Mouse (Mus musculus): ENCODE measurements at regions not wholly inside any gene's neighbourhood (a gene's known extent, or its start where the extent isn't known, plus 50 kb on each side); places are given as distances from the start of the nearest gene placed in this dataset.

DNA sequence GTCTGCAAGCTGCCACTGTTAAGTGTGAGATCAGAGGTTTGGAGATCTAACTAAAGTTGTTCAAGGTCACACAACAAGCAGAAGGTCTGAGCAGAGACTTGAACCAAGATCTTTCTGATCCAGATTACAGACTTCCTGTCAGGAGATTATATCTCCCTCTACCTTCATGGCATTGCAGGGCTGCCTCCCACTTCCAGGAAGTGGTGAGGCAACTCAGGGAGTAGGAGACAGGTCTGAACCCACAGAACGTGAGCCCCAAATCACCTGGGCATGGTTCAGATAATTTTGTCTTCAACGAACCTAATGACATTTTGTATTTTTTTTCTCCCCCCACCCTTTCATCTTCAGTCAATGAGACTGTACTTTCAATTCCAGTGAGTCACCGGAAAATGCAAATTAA, 135.2 kb downstream of the Utp6 start:
- DNase-seq (ENCODE audit: extremely low spot score in 1 of 2, low spot score in 1 of 2): no peak

DNA sequence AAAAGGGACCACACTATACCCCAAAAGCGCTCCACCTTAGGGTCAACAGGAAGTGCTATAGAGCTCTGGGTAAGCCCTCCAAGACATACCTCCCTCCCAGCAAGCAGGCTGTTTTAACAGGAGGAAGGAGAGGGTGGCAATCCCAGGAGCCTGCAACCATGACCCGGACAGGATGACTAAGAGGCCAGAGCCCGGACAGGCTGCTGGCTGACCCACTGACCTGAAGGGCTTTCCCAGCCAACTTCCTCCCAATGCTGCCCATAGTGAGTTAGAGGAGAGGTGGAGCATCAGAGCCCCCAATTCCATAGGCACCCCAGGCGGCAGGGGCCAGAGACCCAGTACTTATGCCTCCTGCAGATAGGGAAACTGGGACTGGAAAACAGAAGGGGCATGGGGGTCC, 136.3 kb downstream of the Utp6 start:
- DNase-seq (ENCODE audit: extremely low spot score in 1 of 2, low spot score in 1 of 2): no peak

DNA sequence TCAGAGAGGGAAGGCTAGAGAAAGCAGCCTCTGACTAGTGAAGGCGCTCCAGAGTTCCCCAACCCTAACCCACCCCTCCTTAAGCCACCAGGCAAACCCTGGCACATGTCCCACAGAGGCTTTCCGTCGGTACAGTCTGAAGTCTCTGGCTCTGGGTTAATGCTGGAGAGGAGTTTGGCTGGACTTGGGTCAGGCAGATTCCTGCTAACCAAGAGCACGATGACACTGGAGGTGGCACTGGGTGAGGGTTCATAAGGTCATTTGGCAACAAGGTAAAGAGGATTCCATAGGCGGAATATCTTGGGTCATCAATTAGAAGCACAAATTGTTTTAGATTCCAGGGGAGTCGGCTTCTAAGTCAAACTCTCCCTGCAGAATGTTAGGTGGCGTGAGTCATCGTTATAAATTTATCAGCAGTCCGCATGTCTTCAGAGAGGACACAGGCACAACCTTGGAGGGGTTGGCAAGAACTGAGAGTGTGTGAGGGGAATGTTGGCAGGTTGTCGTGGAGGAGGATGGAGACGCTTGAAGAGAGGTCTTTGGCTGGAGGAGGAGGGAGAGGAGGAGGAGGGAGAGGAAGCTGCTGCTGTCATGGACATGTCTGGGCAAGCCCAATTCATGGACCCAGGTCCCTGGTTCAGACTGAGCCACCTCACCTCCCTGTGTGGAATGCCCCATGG, 138.4 kb downstream of the Utp6 start:
- DNase-seq (ENCODE audit: extremely low spot score in 1 of 2, low spot score in 1 of 2): no peak

DNA sequence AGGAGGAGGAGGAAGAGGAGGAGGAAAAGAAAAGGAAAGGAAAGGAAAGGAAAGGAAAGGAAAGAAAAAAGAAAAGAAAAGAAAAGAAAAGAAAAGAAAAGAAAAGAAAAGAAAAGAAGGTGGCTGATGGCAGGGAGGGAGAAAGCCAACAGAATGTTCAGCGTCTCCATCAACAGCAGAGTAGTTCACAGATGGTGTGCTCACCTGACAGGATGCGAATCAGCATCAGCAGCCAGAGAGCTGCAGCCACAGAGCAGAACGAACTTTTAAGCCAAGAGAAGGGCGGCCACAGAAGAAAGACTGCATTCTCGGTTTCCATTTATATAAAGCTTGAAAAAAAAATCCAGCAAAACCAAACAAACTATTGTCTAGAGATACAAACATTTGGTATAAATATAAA, 140.2 kb downstream of the Utp6 start:
- DNase-seq (ENCODE audit: extremely low spot score in 1 of 2, low spot score in 1 of 2): no peak

DNA sequence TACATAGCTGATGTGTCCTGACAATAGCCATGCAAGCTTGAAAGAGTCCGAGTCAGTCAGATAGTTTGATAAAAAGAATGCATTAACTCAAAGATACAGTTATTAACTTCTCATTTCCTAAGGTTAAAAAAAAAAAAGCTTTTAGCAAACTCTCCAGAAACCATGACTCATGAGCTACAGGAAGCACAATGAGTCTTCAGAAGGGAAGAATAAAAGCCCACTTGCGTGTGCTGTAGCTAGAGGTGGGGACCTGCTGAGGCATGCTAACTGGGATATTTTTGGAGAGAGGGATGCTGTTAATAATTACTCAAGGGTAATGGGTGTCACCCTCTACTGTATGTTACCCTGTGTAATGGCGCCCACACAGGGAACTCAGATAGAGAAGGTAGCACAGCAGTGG, 147.0 kb downstream of the Utp6 start:
- DNase-seq (ENCODE audit: extremely low spot score in 1 of 2, low spot score in 1 of 2): no peak

DNA sequence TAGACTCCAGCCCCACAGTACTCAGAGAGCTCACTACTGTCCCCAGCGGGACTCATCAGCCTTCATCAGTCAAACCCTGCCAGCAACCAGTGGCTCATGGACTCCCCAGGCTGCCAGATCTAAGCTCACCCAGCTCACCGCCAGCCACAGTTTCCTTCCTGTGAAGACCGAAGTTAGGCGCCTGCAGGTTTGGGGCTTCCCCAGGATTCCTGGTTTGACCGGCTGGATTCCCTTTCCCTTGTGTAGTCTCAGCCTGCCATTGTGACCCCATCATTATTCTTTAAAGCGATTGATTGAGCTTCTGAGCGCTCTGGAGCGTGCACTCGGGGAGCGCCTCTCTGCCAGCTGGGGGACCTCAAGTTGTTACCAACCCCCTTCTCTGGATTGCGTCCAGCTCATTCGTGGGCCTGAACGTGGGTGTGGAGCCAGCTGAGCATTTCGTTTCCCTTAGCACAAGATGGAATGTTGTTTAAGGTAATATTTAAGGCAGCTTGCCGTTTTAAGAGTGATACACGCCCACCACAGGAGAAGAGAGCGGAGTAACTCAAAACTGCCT, 155.2 kb downstream of the Utp6 start:
- DNase-seq (ENCODE audit: extremely low spot score in 1 of 2, low spot score in 1 of 2): peak in 1 of 2 experiments; percentile 71

DNA sequence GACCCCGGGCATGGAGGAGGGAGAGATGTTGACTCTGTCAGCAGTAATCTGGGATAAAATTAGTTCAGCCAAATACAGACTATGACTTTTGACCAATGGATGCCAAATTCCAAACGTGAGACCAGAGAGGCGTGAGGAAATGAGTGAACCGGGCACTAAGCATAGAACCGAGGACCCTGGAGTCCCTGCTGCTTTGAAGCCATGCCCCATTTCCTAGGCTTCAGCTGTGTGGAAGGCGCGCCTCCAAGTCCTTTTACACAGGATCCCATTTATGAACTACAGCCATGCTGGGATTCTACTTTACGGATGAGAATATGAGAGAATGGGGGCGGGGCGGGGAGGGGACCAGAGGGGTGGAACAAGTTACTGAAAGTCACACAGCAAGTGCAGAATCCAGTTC, 155.8 kb downstream of the Utp6 start:
- DNase-seq (ENCODE audit: extremely low spot score in 1 of 2, low spot score in 1 of 2): no peak

DNA sequence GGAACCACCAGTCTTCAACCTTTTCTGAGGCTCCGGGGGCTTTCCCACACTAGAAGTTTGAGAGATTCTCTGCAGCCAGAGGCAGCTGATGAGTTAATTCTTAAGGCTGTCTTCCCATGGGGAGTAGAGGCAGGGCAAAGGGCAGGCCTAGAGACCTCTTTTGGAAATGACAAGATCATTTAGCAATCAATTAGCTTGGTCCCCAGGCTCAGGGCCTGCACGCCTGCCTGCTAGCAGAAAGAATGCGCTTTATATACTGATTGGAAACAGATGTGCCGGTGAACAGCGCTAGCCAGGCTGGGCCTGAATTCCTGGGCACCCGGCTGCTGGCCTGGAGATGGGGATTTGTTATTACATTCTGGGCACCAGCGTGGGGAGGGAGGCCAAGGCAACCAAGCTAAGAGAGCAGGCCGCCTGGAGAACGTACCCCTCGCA, 156.2 kb downstream of the Utp6 start:
- DNase-seq (ENCODE audit: extremely low spot score in 1 of 2, low spot score in 1 of 2): no peak

DNA sequence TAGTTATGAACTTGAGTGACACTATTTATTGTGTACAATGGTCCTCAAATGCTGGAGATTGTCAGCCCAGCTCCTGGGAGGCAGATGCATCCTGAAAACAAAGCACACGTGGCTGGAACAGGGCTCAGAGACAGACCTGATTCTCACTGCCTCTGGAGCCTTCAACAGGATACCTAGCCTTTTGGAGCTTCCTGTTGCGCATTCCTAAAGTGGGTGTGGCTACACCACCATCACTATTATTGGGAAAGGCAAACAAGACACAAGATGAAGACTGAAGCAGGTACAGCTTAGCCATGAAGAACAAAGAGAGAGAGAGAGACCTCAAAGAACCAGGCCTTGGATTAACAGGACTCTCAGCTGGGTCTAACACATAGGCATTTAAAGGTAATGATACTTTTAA, 158.2 kb downstream of the Utp6 start:
- no peak for DNase-seq (ENCODE audit: extremely low spot score in 1 of 2, low spot score in 1 of 2)

DNA sequence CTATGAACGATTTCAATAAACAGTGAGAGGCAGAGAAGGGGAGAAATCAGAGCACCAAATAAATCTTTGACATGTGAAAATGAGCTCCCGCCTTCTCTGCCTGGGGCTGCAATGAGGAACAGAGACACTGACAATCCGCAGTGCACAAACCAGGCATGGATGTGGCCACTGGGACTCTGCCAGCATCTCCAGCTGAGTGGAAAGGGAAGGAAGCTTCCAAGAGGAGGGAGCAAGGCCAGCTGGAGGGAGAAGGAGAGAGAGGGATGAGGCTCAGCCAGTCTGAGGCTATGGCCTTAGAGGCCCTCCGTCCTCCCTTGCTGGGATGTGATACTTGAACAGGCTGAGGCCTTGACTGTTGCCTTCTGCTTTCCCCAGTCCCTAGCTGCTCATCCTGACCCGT, 159.2 kb downstream of the Utp6 start:
- DNase-seq (ENCODE audit: extremely low spot score in 1 of 2, low spot score in 1 of 2): peak in 1 of 2 experiments; percentile 32

DNA sequence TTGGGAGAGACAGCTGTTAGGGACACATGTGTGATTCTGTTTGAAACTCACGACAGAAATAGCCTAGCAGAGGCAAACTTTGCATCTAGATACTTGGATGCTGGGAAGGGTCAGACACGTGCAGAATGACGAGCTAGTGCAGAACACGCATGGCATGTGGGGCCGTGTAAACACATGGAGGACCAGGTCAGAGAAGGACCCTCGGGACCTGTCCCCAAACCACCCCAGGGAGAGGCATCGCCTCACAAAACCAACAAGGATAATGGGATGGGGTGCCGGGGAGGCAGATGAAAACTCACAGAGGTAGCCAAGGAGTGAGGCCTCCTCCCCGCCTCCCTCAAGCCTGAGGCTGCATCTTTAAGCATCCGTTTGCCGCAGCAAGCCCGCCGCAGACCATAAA, 159.6 kb downstream of the Utp6 start:
- no peak for DNase-seq (ENCODE audit: extremely low spot score in 1 of 2, low spot score in 1 of 2)

DNA sequence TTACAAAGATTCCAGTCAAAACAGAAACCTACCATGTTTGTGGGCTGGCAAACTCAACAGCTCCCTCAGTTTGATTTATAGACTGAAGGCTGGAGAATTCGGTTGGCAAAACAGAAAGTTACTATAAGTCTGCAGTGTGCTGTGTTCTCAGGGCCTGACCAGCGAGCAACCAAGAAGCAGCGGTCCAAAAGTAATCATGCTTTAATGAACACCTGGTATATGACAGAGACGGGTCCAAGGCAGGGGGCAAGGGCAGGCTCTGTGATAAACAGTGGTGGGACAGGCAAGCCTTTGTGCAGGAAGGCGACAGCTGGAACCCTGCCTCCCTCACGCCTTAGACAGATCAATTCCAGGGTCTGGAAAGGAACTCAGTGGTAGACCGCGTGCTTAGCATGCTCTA, 161.9 kb downstream of the Utp6 start:
- no peak for DNase-seq (ENCODE audit: extremely low spot score in 1 of 2, low spot score in 1 of 2)

DNA sequence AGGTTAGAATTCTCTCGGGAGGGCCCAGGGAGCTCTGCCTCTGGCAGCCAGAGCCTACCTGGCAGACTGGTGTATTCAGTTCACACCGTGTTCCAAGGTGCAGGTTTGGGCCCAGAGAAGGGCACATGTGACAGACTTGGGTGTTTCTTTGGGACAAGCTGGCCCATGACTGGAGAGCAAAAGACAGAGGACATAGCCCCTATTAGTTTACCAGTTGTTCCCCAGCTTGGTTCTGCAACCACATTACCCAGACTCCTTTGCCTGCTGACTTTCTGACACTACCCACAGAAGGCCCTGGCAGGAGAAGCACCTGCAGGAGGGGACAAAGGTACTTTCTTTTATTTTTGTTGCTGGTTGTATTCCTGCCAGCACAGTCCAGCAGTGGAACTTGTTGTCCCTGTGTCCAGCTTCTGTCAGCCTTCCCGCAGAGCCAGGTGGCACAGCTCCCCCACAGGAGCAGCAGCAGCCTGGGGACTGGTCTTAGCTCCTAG, 173.9 kb downstream of the Utp6 start:
- DNase-seq (ENCODE audit: extremely low spot score in 1 of 2, low spot score in 1 of 2): no peak

DNA sequence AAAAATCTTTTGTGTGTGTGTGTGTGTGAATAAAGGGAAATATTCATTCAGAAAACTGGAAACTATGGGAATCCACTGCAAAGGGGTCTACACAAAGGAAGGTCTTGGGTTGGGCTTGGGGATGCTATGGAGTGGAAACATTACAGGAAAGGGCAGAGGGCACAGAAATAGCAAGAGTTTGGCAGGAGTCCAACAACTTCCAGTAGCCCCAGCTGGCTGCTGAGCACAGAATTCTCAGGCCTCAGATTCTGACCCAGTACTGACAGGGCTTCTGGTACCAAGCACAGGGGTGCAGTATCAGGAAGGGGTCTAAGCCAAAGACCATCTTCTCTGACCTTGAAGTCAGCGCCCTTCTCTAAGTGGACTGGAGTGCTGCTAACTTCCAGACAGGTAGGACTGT, 174.4 kb downstream of the Utp6 start:
- DNase-seq (ENCODE audit: extremely low spot score in 1 of 2, low spot score in 1 of 2): no peak

DNA sequence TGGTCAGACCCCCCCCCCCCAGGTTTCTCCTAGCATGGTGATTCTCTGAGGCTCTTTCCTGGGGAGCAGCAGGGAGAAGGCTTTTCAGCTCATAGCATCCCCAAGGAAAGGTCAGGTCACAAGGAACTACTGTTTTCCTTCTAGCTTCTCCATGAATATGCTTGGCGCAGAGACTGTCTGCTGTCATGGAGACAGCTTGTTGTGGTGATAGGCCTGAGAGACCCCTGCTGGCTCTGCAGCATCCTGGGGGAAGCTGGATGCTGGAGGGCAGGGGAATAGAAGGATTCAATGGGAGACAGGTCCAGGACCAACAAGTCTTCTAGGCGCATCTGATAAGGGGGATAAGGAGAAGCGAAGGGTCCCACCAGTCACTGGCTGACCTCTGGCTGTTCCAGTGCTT, 178.1 kb downstream of the Utp6 start:
- DNase-seq (ENCODE audit: extremely low spot score in 1 of 2, low spot score in 1 of 2): no peak

DNA sequence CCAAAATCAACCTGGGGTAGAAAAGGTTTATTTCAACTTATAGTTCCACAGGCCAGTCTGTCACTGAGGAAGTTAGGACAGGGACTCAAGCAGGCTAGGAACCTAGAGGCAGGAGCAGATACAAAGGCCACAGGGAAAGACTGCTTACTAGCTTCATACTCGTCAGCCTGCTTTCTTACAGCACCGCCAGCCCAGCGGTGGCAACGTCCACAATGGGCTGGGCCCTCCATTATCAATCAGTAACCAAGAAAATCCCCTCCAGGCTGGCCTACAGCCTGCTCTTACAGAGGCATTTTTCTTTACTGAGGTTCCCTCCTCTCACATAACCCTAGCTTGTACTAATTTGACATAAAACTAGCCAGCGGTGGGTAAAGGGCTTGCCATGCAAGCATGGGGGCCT, 180.2 kb downstream of the Utp6 start:
- no peak for DNase-seq (ENCODE audit: extremely low spot score in 1 of 2, low spot score in 1 of 2)

DNA sequence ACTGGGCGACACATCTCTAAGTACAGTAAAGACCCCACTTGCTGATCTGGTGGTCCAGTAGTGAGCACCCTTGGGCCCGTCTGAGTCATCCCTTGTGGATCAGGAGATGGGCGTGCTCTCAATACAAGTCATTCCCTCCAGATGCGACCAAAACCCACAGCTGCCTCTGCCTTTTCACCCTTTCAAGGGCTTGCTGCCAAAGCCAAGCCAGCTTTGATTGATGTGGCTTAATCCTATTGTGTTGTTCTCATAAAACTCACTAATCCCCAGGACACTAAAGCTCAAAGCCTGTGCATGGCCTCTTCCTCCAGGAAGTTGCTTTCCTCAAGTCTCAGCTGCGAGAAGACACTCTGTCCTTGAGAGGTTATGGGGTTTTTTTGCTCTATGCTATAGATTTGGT, 182.4 kb downstream of the Utp6 start:
- no peak for DNase-seq (ENCODE audit: extremely low spot score in 1 of 2, low spot score in 1 of 2)

DNA sequence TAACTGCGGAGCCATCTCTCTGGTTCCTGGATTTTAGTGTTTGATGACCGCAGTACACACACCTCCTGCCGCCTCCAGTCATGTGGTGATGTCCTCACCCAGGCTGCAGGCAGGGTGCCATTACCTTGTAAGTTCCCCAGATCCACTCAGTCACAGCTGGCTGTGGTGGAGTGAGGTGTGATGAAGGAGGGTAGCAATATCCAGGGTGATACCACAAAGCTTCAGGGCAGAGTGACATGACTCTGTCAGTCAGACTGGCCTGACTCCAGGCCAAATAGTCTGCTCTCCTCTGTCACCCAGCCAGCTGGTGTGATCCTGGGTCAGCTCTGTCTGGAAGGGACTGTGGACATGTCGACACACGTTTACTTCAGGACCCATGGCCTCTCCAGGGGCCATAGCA, 183.7 kb downstream of the Utp6 start:
- DNase-seq (ENCODE audit: extremely low spot score in 1 of 2, low spot score in 1 of 2): no peak

DNA sequence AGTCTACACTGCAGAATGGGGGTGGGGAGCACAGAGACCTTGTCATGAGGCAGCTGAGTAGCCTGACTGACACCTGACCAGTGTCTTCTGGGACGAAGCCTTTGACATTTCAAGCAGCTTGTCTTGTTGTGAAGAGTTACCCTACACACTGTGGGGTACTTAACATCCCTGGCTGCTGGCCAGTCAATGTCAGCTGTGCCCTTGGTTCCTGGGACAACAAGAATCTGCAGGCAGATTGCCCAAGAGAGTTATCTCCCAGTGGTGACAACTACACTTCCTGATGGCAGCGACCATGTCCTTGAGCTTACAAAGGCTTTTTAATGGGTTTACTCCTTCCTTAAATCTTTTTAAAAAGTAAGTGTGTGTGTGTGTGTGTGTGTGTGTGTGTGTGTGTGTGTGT, 184.2 kb downstream of the Utp6 start:
- DNase-seq (ENCODE audit: extremely low spot score in 1 of 2, low spot score in 1 of 2): no peak

DNA sequence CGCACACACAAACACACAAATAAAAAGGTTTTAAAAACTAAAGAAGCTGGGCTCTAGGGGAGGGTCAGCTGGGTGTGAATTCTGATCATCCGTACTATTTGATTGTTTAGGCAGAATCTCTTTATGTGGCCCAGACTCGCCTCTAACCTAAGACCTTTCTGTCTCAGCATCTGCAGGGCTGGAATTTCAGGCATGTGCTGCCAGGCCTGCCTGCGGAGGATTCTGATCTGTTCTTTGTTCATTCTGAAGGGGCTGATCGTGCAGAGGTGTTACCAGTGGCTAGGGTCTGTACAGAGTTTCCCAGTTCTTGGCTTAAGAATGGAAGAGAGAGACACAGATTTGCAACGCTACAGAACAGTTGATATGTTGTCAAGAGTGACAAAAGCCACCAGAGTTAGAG, 185.6 kb downstream of the Rab11fip4 start:
- DNase-seq (ENCODE audit: extremely low spot score in 1 of 2, low spot score in 1 of 2): no peak

DNA sequence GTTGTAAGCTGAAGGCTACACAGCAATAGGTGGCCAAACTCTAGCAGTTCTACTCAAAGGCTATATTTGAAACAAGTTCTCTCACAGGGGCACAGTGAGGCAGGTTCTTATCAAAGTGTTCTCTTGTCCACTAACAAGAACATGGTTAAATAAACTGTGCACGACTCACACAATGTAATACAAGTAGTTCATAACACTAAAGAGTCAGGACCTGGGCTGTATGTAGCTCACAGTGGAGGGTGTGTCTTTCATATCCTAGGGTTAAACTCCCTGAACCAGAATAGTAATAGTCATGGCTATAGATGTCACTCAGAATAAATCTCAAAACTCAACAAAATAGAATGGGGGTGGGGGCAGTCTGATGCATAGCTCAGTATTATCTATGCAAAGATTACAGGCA, 182.7 kb downstream of the Rab11fip4 start:
- no peak for DNase-seq (ENCODE audit: extremely low spot score in 1 of 2, low spot score in 1 of 2)

DNA sequence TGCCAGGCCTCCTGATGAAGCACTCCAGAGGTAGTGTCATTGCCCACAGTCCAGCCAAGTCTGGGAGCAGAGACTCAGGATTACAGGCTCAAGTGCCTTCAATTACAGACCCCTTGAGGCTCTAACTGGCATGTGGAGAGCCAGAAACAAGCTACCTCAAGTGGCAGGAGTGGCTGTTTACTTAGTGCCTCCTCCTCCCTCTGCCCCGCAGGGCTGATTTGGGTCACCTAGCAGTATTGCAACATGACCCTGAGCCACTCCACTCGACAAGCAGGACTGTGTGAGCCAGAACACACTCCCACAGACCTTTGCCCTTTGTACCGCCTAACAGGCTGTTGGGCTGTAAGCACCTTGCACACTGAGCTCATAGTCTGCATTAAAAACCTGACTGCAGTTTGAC, 180.4 kb downstream of the Rab11fip4 start:
- DNase-seq (ENCODE audit: extremely low spot score in 1 of 2, low spot score in 1 of 2): no peak

DNA sequence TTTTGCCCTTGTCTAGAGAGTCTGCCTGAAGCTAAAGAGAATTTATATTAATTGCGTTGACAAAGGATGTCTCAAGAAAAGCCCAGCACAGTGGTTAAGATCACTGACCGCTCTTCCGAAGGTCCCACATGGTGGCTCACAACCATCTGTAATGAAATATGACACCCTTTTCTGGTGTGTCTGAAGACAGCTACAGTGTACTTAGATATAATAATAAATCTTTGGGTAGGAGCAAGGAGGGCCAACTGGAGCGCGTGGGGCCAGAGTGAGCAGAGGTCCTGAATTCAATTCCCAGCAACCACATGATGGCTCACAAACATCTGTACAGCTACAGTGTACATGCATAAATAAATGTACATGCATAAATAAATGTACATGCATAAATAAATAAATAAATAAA, 176.1 kb downstream of the Rab11fip4 start:
- DNase-seq (ENCODE audit: extremely low spot score in 1 of 2, low spot score in 1 of 2): no peak

Measured in frontal cortex, adult 2 months (tissue).